Mouse (Mus musculus) MEL (cell line): ENCODE results near the gene Dmc1. TPM values are rescaled to one million over a fixed set of nuclear protein-coding genes. Genes with fewer than 3 reads are reported as not detected.

Experiments used
- DNase-seq: peaks from one replicate; pipeline ENCODE4 v3.0.0; 2011; ENCODE audit warnings: low read depth, low spot score
- H3K27ac ChIP-seq: 2 replicates; pipeline ENCODE4 v1.5.1; 2012; ENCODE audit warnings: low read depth, mild to moderate bottlenecking, control low read depth, low read length, moderate library complexity; ENCODE audit not compliant: control insufficient read depth
- H3K27me3 ChIP-seq, 2 experiments: fragments of 150-350 bp in 1 of 2; sonication (generic) in 1 of 2; 2 replicates each; pipeline ENCODE4 v1.6.1; 2012; ENCODE audit warnings: low read length in 2 of 2, mild to moderate bottlenecking in 2 of 2, improper control_type of control experiment in 1 of 2, moderate library complexity in 1 of 2; ENCODE audit not compliant: insufficient read depth in 2 of 2, control insufficient read depth in 1 of 2
- H3K36me3 ChIP-seq, 2 experiments: 2 replicates each; pipeline ENCODE4 v1.6.1; 2012 to 2014; ENCODE audit warnings: low read length in 2 of 2, improper control_type of control experiment in 1 of 2, inconsistent platforms in 1 of 2, mild to moderate bottlenecking in 1 of 2; ENCODE audit not compliant: insufficient read depth in 2 of 2, control insufficient read depth in 1 of 2
- H3K4me1 ChIP-seq, 2 experiments: fragments of 150-350 bp in 1 of 2; sonication (generic) in 1 of 2; 2 replicates each; pipeline ENCODE4 v1.6.1; 2012; ENCODE audit warnings: low read length in 2 of 2, improper control_type of control experiment in 1 of 2, mild to moderate bottlenecking in 1 of 2; ENCODE audit not compliant: insufficient read depth in 2 of 2, control insufficient read depth in 1 of 2
- H3K4me3 ChIP-seq, 2 experiments: fragments of 150-350 bp in 1 of 2; sonication (generic) in 1 of 2; 2 replicates each; pipeline ENCODE4 v1.5.1; 2012; ENCODE audit warnings: low read depth in 2 of 2, low read length in 2 of 2, mild to moderate bottlenecking in 2 of 2, moderate library complexity in 2 of 2, control low read depth in 1 of 2, improper control_type of control experiment in 1 of 2; ENCODE audit not compliant: control insufficient read depth in 1 of 2, insufficient read depth in 1 of 2
- H3K79me2 ChIP-seq: 2 replicates; pipeline ENCODE4 v1.6.1; 2012; ENCODE audit warnings: mild to moderate bottlenecking, low read length, moderate library complexity; ENCODE audit not compliant: control insufficient read depth, poor library complexity, insufficient read depth
- H3K9ac ChIP-seq: 2 replicates; pipeline ENCODE4 v1.6.1; 2012; ENCODE audit warnings: low read depth, mild to moderate bottlenecking, control low read depth, low read length, moderate library complexity; ENCODE audit not compliant: control insufficient read depth, poor library complexity, severe bottlenecking
- H3K9me3 ChIP-seq: fragments of 150-350 bp; sonication (generic); replicated peaks from 2 replicates; pipeline ENCODE4 v1.6.1; 2012; ENCODE audit warnings: mild to moderate bottlenecking, low read length, improper control_type of control experiment, moderate library complexity; ENCODE audit not compliant: insufficient read depth
- BHLHE40 ChIP-seq: IDR thresholded peaks from 2 replicates; pipeline ENCODE4 v1.6.1; 2012; ENCODE audit warnings: low read depth, mild to moderate bottlenecking, inconsistent platforms, low read length, improper control_type of control experiment, borderline replicate concordance
- CHD1 ChIP-seq: IDR thresholded peaks from 2 replicates; pipeline ENCODE4 v1.6.1; 2012; ENCODE audit warnings: low read depth, mild to moderate bottlenecking, inconsistent platforms, low read length, improper control_type of control experiment
- CHD2 ChIP-seq: IDR thresholded peaks from 2 replicates; pipeline ENCODE4 v1.6.1; 2011; ENCODE audit warnings: low read length, improper control_type of control experiment
- CTCF ChIP-seq, 3 experiments: IDR thresholded peaks in 2 of 3; conservative IDR thresholded peaks in 1 of 3; 2 replicates each; pipeline ENCODE4 v1.5.1; 2011 to 2012; ENCODE audit warnings: low read length in 3 of 3, low read depth in 2 of 3, mild to moderate bottlenecking in 2 of 3, improper control_type of control experiment in 1 of 3, inconsistent platforms in 1 of 3, mixed read lengths in 1 of 3, moderate library complexity in 1 of 3; ENCODE audit not compliant: control insufficient read depth in 1 of 3, insufficient read depth in 1 of 3, poor library complexity in 1 of 3, severe bottlenecking in 1 of 3
- ELF1 ChIP-seq: IDR thresholded peaks from 2 replicates; pipeline ENCODE4 v1.6.1; 2014; ENCODE audit warnings: low read depth, mild to moderate bottlenecking, inconsistent platforms, low read length, improper control_type of control experiment, moderate library complexity
- EP300 ChIP-seq, 2 experiments: IDR thresholded peaks; 2 replicates each; pipeline ENCODE4 v1.6.1; 2011; ENCODE audit warnings: improper control_type of control experiment in 2 of 2, low read length in 2 of 2, low read depth in 1 of 2, mild to moderate bottlenecking in 1 of 2
- ETS1 ChIP-seq: IDR thresholded peaks from 2 replicates; pipeline ENCODE4 v1.6.1; 2012; ENCODE audit warnings: low read depth, mild to moderate bottlenecking, inconsistent platforms, low read length, improper control_type of control experiment, moderate library complexity
- GABPA ChIP-seq: IDR thresholded peaks from 2 replicates; pipeline ENCODE4 v1.6.1; 2012; ENCODE audit warnings: low read depth, mild to moderate bottlenecking, inconsistent platforms, low read length, improper control_type of control experiment, moderate library complexity
- HCFC1 ChIP-seq: IDR thresholded peaks from 2 replicates; pipeline ENCODE4 v1.6.1; 2012; ENCODE audit warnings: low read depth, mild to moderate bottlenecking, inconsistent platforms, low read length, improper control_type of control experiment, moderate library complexity
- JUND ChIP-seq: IDR thresholded peaks from 2 replicates; pipeline ENCODE4 v1.6.1; 2011; ENCODE audit warnings: low read depth, mild to moderate bottlenecking, improper control_type of control experiment, low read length
- MAFK ChIP-seq: IDR thresholded peaks from 2 replicates; pipeline ENCODE4 v1.6.1; 2011; ENCODE audit warnings: low read depth, mild to moderate bottlenecking, low read length, improper control_type of control experiment, borderline replicate concordance
- MAX ChIP-seq: IDR thresholded peaks from 2 replicates; pipeline ENCODE4 v1.6.1; 2011; ENCODE audit warnings: low read length, improper control_type of control experiment
- MEF2A ChIP-seq: IDR thresholded peaks from 2 replicates; pipeline ENCODE4 v1.6.1; 2014; ENCODE audit warnings: low read depth, mild to moderate bottlenecking, inconsistent platforms, low read length, improper control_type of control experiment; ENCODE audit not compliant: poor library complexity, insufficient replicate concordance, severe bottlenecking; ENCODE audit errors: extremely low read depth
- MXI1 ChIP-seq: IDR thresholded peaks from 2 replicates; pipeline ENCODE4 v1.6.1; 2011; ENCODE audit warnings: mild to moderate bottlenecking, low read depth, low read length, improper control_type of control experiment
- MYB ChIP-seq: IDR thresholded peaks from 2 replicates; pipeline ENCODE4 v1.6.1; 2011; ENCODE audit warnings: mild to moderate bottlenecking, low read depth, low read length, improper control_type of control experiment
- NELFE ChIP-seq: IDR thresholded peaks from 2 replicates; pipeline ENCODE4 v1.6.1; 2011; ENCODE audit warnings: low read depth, low read length, improper control_type of control experiment
- NRF1 ChIP-seq: IDR thresholded peaks from 2 replicates; pipeline ENCODE4 v1.6.1; 2014; ENCODE audit warnings: low read depth, mild to moderate bottlenecking, inconsistent platforms, low read length, improper control_type of control experiment, moderate library complexity; ENCODE audit not compliant: poor library complexity, insufficient read depth, severe bottlenecking
- POLR2A ChIP-seq, 2 experiments: IDR thresholded peaks; 2 replicates each; pipeline ENCODE4 v1.6.1; 2011 to 2012; ENCODE audit warnings: low read length in 2 of 2, mild to moderate bottlenecking in 2 of 2, control low read depth in 1 of 2, improper control_type of control experiment in 1 of 2, low read depth in 1 of 2, moderate library complexity in 1 of 2; ENCODE audit not compliant: control insufficient read depth in 1 of 2, insufficient read depth in 1 of 2, poor library complexity in 1 of 2
- POLR2AphosphoS5 ChIP-seq: IDR thresholded peaks from 2 replicates; pipeline ENCODE4 v1.6.1; 2012; ENCODE audit warnings: low read depth, borderline replicate concordance, mild to moderate bottlenecking, inconsistent platforms, low read length, moderate library complexity, mixed read lengths
- RAD21 ChIP-seq: IDR thresholded peaks from 2 replicates; pipeline ENCODE4 v1.6.1; 2011; ENCODE audit warnings: mild to moderate bottlenecking, low read depth, low read length, improper control_type of control experiment
- SMC3 ChIP-seq: IDR thresholded peaks from 2 replicates; pipeline ENCODE4 v1.6.1; 2011; ENCODE audit warnings: low read depth, low read length, improper control_type of control experiment
- TAL1 ChIP-seq: IDR thresholded peaks from 2 replicates; pipeline ENCODE4 v1.6.1; 2012; ENCODE audit warnings: mild to moderate bottlenecking, inconsistent platforms, low read length, moderate library complexity, mixed read lengths
- TBP ChIP-seq: IDR thresholded peaks from 2 replicates; pipeline ENCODE4 v1.8.0; 2011; ENCODE audit warnings: low read depth, low read length, improper control_type of control experiment
- TCF12 ChIP-seq: IDR thresholded peaks from 2 replicates; pipeline ENCODE4 v1.6.1; 2014; ENCODE audit warnings: low read depth, mild to moderate bottlenecking, inconsistent platforms, low read length, improper control_type of control experiment, moderate library complexity
- UBTF ChIP-seq: IDR thresholded peaks from 2 replicates; pipeline ENCODE4 v1.6.1; 2012; ENCODE audit warnings: low read depth, mild to moderate bottlenecking, inconsistent platforms, low read length, improper control_type of control experiment, moderate library complexity, borderline replicate concordance; ENCODE audit not compliant: insufficient read depth
- USF1 ChIP-seq: IDR thresholded peaks from 2 replicates; pipeline ENCODE4 v1.6.1; 2014; ENCODE audit warnings: low read depth, mild to moderate bottlenecking, inconsistent platforms, low read length, improper control_type of control experiment, moderate library complexity
- USF2 ChIP-seq, 2 experiments: IDR thresholded peaks; 2 replicates each; pipeline ENCODE4 v1.6.1; 2011 to 2012; ENCODE audit warnings: improper control_type of control experiment in 2 of 2, low read length in 2 of 2, borderline replicate concordance in 1 of 2, inconsistent platforms in 1 of 2, low read depth in 1 of 2, mild to moderate bottlenecking in 1 of 2; ENCODE audit not compliant: insufficient read depth in 1 of 2
- ZMIZ1 ChIP-seq: IDR thresholded peaks from 2 replicates; pipeline ENCODE4 v1.6.1; 2012; ENCODE audit warnings: low read depth, mild to moderate bottlenecking, inconsistent platforms, low read length, improper control_type of control experiment, moderate library complexity
- polyA plus RNA-seq, 2 experiments: library from polyadenylated mRNA; stranded (reverse) in 1 of 2; unstranded in 1 of 2; fragments of >175 nt in 1 of 2; fragments of >200 nt in 1 of 2; gene quantifications; 2 replicates each; pipeline versions ENCODE4 v1.2.1 to v1.2.4; 2012; ENCODE audit warnings: low replicate concordance in 2 of 2, low read depth in 1 of 2; ENCODE audit not compliant: insufficient read length in 2 of 2, insufficient read depth in 1 of 2, missing spikeins in 1 of 2
- total RNA-seq: library from RNA; depleted of rRNA; stranded (reverse); fragments of 300-350 nt; gene quantifications from 2 replicates; pipeline ENCODE4 v1.2.3, GENCODE M21; 2012

Gene Dmc1
- total and polyA plus RNA-seq, 3 experiments: not detected

DNA sequence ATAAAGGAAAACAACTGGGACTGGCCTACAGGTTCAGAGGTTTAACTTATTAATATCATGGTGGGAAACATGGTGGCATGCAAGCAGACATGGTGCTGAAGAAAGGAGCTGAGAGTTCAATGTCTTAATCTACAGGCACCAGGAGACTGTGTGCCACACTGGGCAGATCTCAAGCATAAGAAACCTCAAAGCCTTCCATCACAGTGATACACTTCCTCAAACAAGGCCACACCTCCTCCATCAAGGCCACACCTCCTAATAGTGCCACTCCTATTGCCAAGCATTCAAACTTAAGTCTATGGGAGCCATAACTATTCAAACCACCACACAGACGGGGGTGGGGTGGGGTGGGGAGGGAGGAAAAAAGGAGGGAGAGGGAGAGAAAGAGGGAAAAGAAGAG is 23.3 kb downstream of the Dmc1 start:
- Histone ChIP-seq H3K79me2 (no peaks in the 10 kb centered on the region), H3K27me3 (0 out of 4 replicates have a peak, but pooled peaks cover 0 to 4% of the 10 kb centered on the region in 2 experiments), H3K27ac (no peak overlapping the region), H3K4me1 (peaks cover 10 to 15% of the 10 kb centered on the region in 2 experiments), H3K9ac (no peak overlapping the region), H3K4me3 (no peak overlapping the region), H3K36me3 (peaks cover 0 to 12% of the 10 kb centered on the region in 2 experiments; a peak in 2 of 4 replicates), H3K9me3 (no peaks in the 10 kb centered on the region)
- TF ChIP-seq USF1 (no peak), POLR2A (IDR thresholded peaks at IDR 0.05; ENCODE audit: control insufficient read depth in 1 of 2, insufficient read depth in 1 of 2, low read depth in 1 of 2, low read length in 2 of 2, poor library complexity in 1 of 2) (no peak), MAX (no peak), TAL1 (peak; percentile 50), TCF12 (no peak), BHLHE40 (no peak), JUND (no peak)
- peak; percentile 74 for DNase-seq

DNA sequence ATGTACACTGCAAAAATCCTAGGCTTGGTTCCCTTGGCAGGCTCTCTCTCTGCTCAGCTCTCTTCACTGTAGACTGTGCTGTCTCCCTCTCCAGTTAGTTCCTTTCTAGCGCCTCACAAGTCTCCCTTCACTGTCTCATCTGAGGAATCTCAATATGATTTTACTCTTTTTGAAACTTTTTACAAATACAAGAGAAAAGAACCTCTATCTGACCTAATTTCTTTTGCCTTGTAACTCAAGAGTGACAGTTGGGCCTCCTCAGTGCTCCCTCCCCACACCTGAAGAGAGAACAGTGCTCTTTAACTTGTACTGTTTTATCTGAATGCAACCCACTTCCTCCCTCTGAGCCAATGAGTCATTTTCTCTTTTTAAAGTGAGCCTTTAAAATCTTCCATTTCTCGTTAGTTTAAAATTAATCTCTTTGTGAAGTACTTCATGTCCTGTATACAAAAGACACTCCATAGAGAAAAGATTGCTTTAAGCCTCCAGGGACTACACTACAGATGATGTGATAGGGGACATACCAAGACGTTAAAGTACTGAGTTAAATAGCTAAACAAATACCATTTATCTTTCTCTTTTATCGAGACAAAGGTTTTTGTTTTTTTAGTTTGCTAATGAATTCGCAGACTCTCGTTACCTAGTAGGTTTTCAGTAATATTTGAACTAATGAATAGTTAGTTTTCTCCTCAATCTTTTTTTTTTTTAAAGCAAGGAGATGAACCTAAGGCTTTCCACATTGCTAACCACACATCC is 27.1 kb downstream of the Dmc1 start:
- H3K36me3 ChIP-seq: peaks cover 0 to 13% of the 10 kb centered on the region in 2 experiments; a peak in 2 of 4 replicates
- peak; percentile 82 for DNase-seq
- peak; percentile 74; the same call in 1 of the 2 replicates for TF ChIP-seq ZMIZ1
- peak; percentile 76 for TF ChIP-seq NELFE
- TF ChIP-seq MYB: peak; percentile 43; the same call in 1 of the 2 replicates
- TF ChIP-seq TCF12: peak; percentile 64; the same call in 1 of the 2 replicates
- no peak for TF ChIP-seq POLR2AphosphoS5
- TF ChIP-seq CTCF (IDR thresholded peaks at IDR 0.05 in 2 of 3, conservative IDR thresholded peaks at IDR 0.05 in 1 of 3; ENCODE audit: control insufficient read depth in 1 of 3, insufficient read depth in 1 of 3, low read depth in 2 of 3, low read length in 3 of 3, poor library complexity in 1 of 3, severe bottlenecking in 1 of 3): no peak
- no peak for TF ChIP-seq USF2 (IDR thresholded peaks at IDR 0.05; ENCODE audit: borderline replicate concordance in 1 of 2, insufficient read depth in 1 of 2, low read depth in 1 of 2, low read length in 2 of 2)
- no peak for TF ChIP-seq SMC3
- peak; percentile 86 for TF ChIP-seq TBP
- no peak for TF ChIP-seq NRF1
- no peak for TF ChIP-seq RAD21
- peak; percentile 76 for TF ChIP-seq ETS1
- TF ChIP-seq MEF2A: no peak
- peak; percentile 74 to 79 for TF ChIP-seq EP300 (IDR thresholded peaks at IDR 0.05; ENCODE audit: low read depth in 1 of 2, low read length in 2 of 2)
- TF ChIP-seq MAFK: no peak
- no peak for TF ChIP-seq CHD2
- TF ChIP-seq GABPA: no peak
- peak; percentile 65; the same call in 1 of the 2 replicates for TF ChIP-seq MXI1
- peak; percentile 53; the same call in 1 of the 2 replicates for TF ChIP-seq ELF1
- peak; percentile 94 for TF ChIP-seq CHD1
- 0 out of 2 replicates have a peak, but pooled peaks have one; percentile 41 for TF ChIP-seq UBTF
- no peak for TF ChIP-seq MAX
- TF ChIP-seq BHLHE40: no peak
- peak; percentile 57 for TF ChIP-seq HCFC1

More for the DNA sequence above, 27.1 kb downstream of the Dmc1 start:
- Histone ChIP-seq H3K4me3 (peak overlapping the region in 1 of 2 experiments; percentile 55; a peak in 2 of 4 replicates), H3K9me3 (no peaks in the 10 kb centered on the region), H3K27me3 (no peaks in the 10 kb centered on the region), H3K9ac (peak overlapping the region; percentile 54), H3K4me1 (peaks cover 15% of the 10 kb centered on the region in 2 experiments), H3K79me2 (no peaks in the 10 kb centered on the region), H3K27ac (peak overlapping the region; percentile 80)
